Mouse (Mus musculus) CH12.LX (cell line): ENCODE measurements around the gene Cnn3. TPM values are rescaled to one million over a fixed set of nuclear protein-coding genes. Genes with fewer than 3 reads are reported as not detected.

Experiments
- DNase-seq: peaks from one replicate; pipeline ENCODE4 v3.0.0-alpha.2; 2013; ENCODE audit errors: extremely low read depth
- H3K27ac ChIP-seq: 2 replicates; pipeline ENCODE4 v1.5.1; 2012; ENCODE audit warnings: low read depth, mild to moderate bottlenecking, control low read depth, moderate library complexity; ENCODE audit not compliant: insufficient read depth
- H3K27me3 ChIP-seq: replicated peaks from 2 replicates; pipeline ENCODE3; 2012; ENCODE audit warnings: inconsistent platforms
- H3K36me3 ChIP-seq, 2 experiments: replicated peaks in 1 of 2; 2 replicates each; pipeline versions ENCODE3 to v1.6.1; 2012; ENCODE audit warnings: inconsistent platforms in 1 of 2, low read length in 1 of 2, mild to moderate bottlenecking in 1 of 2, mixed read lengths in 1 of 2, moderate library complexity in 1 of 2; ENCODE audit not compliant: control insufficient read depth in 1 of 2, insufficient read depth in 1 of 2
- H3K4me1 ChIP-seq, 2 experiments: 2 replicates each; pipeline ENCODE4 v1.6.1; 2012; ENCODE audit warnings: inconsistent platforms in 1 of 2, moderate library complexity in 1 of 2; ENCODE audit not compliant: insufficient read depth in 2 of 2, control insufficient read depth in 1 of 2
- H3K4me2 ChIP-seq: 2 replicates; pipeline ENCODE4 v1.6.1; 2012; ENCODE audit warnings: low read depth, mild to moderate bottlenecking, control low read depth; ENCODE audit not compliant: poor library complexity, insufficient read depth, severe bottlenecking
- H3K4me3 ChIP-seq, 3 experiments: fragments of 150-350 bp in 1 of 3; sonication (generic) in 1 of 3; replicated peaks in 1 of 3; 2 replicates each; pipeline versions ENCODE3 to v1.5.1; 2011 to 2012; ENCODE audit warnings: low read depth in 2 of 3, low read length in 2 of 3, mild to moderate bottlenecking in 2 of 3, moderate library complexity in 2 of 3, control low read depth in 1 of 3, improper control_type of control experiment in 1 of 3, inconsistent platforms in 1 of 3, mixed read lengths in 1 of 3; ENCODE audit not compliant: poor library complexity in 1 of 3
- H3K79me2 ChIP-seq: replicated peaks from 2 replicates; pipeline ENCODE4 v1.6.1; 2012; ENCODE audit warnings: mild to moderate bottlenecking, moderate library complexity; ENCODE audit not compliant: control insufficient read depth, poor library complexity, insufficient read depth, severe bottlenecking; ENCODE audit errors: extremely low read depth
- H3K9ac ChIP-seq: 2 replicates; pipeline ENCODE4 v1.6.1; 2012; ENCODE audit warnings: low read depth, mild to moderate bottlenecking, control low read depth, moderate library complexity; ENCODE audit not compliant: insufficient read depth
- H3K9me3 ChIP-seq: replicated peaks from 2 replicates; pipeline ENCODE3; 2012; ENCODE audit warnings: low read length, inconsistent platforms, mixed read lengths
- BHLHE40 ChIP-seq: IDR thresholded peaks from 2 replicates; pipeline ENCODE4 v1.6.1; 2011; ENCODE audit warnings: mild to moderate bottlenecking, low read depth, low read length, improper control_type of control experiment
- CHD2 ChIP-seq: IDR thresholded peaks from 2 replicates; pipeline ENCODE4 v1.6.1; 2011; ENCODE audit warnings: low read length, improper control_type of control experiment
- ELF1 ChIP-seq: IDR thresholded peaks from 2 replicates; pipeline ENCODE4 v1.6.1; 2014; ENCODE audit warnings: low read depth, mild to moderate bottlenecking, inconsistent platforms, low read length, improper control_type of control experiment
- ETS1 ChIP-seq: conservative IDR thresholded peaks from 2 replicates; pipeline ENCODE4 v1.6.1; 2012; ENCODE audit warnings: low read depth, mild to moderate bottlenecking, inconsistent platforms, low read length, improper control_type of control experiment, moderate library complexity
- GABPA ChIP-seq: IDR thresholded peaks from 2 replicates; pipeline ENCODE4 v1.6.1; 2012; ENCODE audit warnings: low read depth, low read length, improper control_type of control experiment, inconsistent platforms; ENCODE audit not compliant: insufficient replicate concordance
- HCFC1 ChIP-seq: IDR thresholded peaks from 2 replicates; pipeline ENCODE4 v1.6.1; 2012; ENCODE audit warnings: low read depth, mild to moderate bottlenecking, inconsistent platforms, low read length, improper control_type of control experiment
- JUN ChIP-seq: IDR thresholded peaks from 2 replicates; pipeline ENCODE4 v1.6.1; 2011; ENCODE audit warnings: low read depth, mild to moderate bottlenecking, low read length, improper control_type of control experiment, moderate library complexity; ENCODE audit not compliant: insufficient read depth
- KAT2A ChIP-seq: IDR thresholded peaks from 2 replicates; pipeline ENCODE4 v1.6.1; 2012; ENCODE audit warnings: low read length, improper control_type of control experiment, inconsistent platforms; ENCODE audit not compliant: insufficient replicate concordance
- MAFK ChIP-seq: IDR thresholded peaks from 2 replicates; pipeline ENCODE4 v1.6.1; 2011; ENCODE audit warnings: low read length, improper control_type of control experiment; ENCODE audit not compliant: insufficient replicate concordance
- MEF2A ChIP-seq: IDR thresholded peaks from 2 replicates; pipeline ENCODE4 v1.6.1; 2014; ENCODE audit warnings: low read depth, mild to moderate bottlenecking, inconsistent platforms, low read length, improper control_type of control experiment, borderline replicate concordance
- MYC ChIP-seq: IDR thresholded peaks from 2 replicates; pipeline ENCODE4 v1.6.1; 2011; ENCODE audit warnings: low read depth, mild to moderate bottlenecking, improper control_type of control experiment, low read length
- NRF1 ChIP-seq: IDR thresholded peaks from 2 replicates; pipeline ENCODE4 v1.6.1; 2014; ENCODE audit warnings: low read depth, mild to moderate bottlenecking, inconsistent platforms, low read length, improper control_type of control experiment, moderate library complexity
- PAX5 ChIP-seq: IDR thresholded peaks from 2 replicates; pipeline ENCODE4 v1.6.1; 2012; ENCODE audit warnings: low read length, inconsistent platforms, mixed read lengths
- POLR2A ChIP-seq: IDR thresholded peaks from 2 replicates; pipeline ENCODE4 v1.6.1; 2011; ENCODE audit warnings: low read depth, mild to moderate bottlenecking, improper control_type of control experiment, low read length
- RAD21 ChIP-seq: IDR thresholded peaks from 2 replicates; pipeline ENCODE4 v1.6.1; 2011; ENCODE audit warnings: low read depth, mild to moderate bottlenecking, low read length, improper control_type of control experiment, moderate library complexity
- TBP ChIP-seq: conservative IDR thresholded peaks from 2 replicates; pipeline ENCODE4 v1.6.1; 2011; ENCODE audit warnings: low read depth, low read length, improper control_type of control experiment
- TCF12 ChIP-seq: IDR thresholded peaks from 2 replicates; pipeline ENCODE4 v1.6.1; 2014; ENCODE audit warnings: low read depth, mild to moderate bottlenecking, inconsistent platforms, low read length, improper control_type of control experiment
- UBTF ChIP-seq: IDR thresholded peaks from 2 replicates; pipeline ENCODE4 v1.6.1; 2012; ENCODE audit warnings: low read depth, mild to moderate bottlenecking, inconsistent platforms, low read length, improper control_type of control experiment, moderate library complexity
- ZKSCAN1 ChIP-seq: IDR thresholded peaks from 2 replicates; pipeline ENCODE4 v1.6.1; 2012; ENCODE audit warnings: low read depth, inconsistent platforms, low read length, improper control_type of control experiment, borderline replicate concordance
- ZMIZ1 ChIP-seq: IDR thresholded peaks from 2 replicates; pipeline ENCODE4 v1.6.1; 2012; ENCODE audit warnings: low read depth, mild to moderate bottlenecking, inconsistent platforms, low read length, improper control_type of control experiment
- dilution Hi-C: fragments of 300-500 bp; cut with MboI; formaldehyde crosslinking; loops from 2 replicates; pipeline ENCODE4 v1.14.3; 2020; ENCODE audit warnings: low sequenced_read_pairs; ENCODE audit not compliant: extremely low pct_unique_long_range_greater_than_20kb, extremely low pct_ligation_motif_present
- in situ Hi-C: fragments of 300-500 bp; cut with MboI; formaldehyde crosslinking; loops from 3 replicates; pipeline ENCODE4 v1.14.3; 2019; ENCODE audit warnings: low sequenced_read_pairs, low pct_ligation_motif_present, low pct_unique_long_range_greater_than_20kb, mixed read lengths
- polyA plus RNA-seq: library from polyadenylated mRNA; unstranded; fragments of >175 nt; gene quantifications from 2 replicates; pipeline ENCODE4 v1.2.1, GENCODE M21; 2012; ENCODE audit warnings: low read depth; ENCODE audit not compliant: insufficient read length
- total RNA-seq, 2 experiments: library from RNA; depleted of rRNA; stranded (reverse); fragments of 300-350 nt in 1 of 2; fragments of >200 nt in 1 of 2; gene quantifications; 2 replicates each; pipeline ENCODE4 v1.2.3; 2012 to 2014

The Cnn3 gene
- total and polyA plus RNA-seq, 3 experiments: 12.5 to 58.5 (median 46.4) TPM

DNA sequence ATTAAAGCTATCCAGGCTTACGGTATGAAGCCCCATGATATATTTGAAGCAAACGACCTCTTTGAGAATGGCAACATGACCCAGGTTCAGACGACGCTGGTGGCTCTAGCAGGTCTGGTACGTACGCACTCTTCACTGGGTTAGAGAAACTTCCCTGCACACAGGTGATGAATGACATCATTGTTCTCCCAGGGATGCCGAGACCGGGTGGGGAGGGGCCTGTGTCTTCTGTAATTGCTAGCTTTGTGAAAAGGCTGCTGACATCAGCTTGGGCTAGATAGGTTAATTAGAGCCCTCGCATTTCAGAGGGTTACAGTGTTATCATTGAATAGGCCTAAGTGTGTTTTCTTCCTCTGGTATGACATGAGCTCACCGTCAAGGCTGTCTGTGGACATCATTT is 25.1 kb downstream of the Cnn3 start:
- Histone ChIP-seq H3K9ac (no peak overlapping the region), H3K27ac (no peak overlapping the region), H3K36me3 (peaks cover 0 to 61% of the 10 kb centered on the region in 2 experiments), H3K79me2 (no peaks in the 10 kb centered on the region), H3K9me3 (no peaks in the 10 kb centered on the region)
- dilution Hi-C loops: no loop called here
- no peak for TF ChIP-seq MYC
- TF ChIP-seq ZKSCAN1: no peak
- no peak for TF ChIP-seq POLR2A
- no peak for TF ChIP-seq KAT2A
- no peak for TF ChIP-seq HCFC1
- no peak for TF ChIP-seq MEF2A
- no peak for TF ChIP-seq ETS1
- no peak for TF ChIP-seq UBTF
- no peak for TF ChIP-seq ZMIZ1
- no peak for TF ChIP-seq RAD21
- TF ChIP-seq TCF12: no peak
- no peak for TF ChIP-seq TBP
- TF ChIP-seq BHLHE40: no peak
- TF ChIP-seq MAFK: no peak
- no peak for TF ChIP-seq GABPA
- no peak for TF ChIP-seq PAX5
- no peak for TF ChIP-seq NRF1
- no peak for TF ChIP-seq CHD2
- TF ChIP-seq, all 38 proteins: peak for 0
- H3K27me3 ChIP-seq: no peaks in the 10 kb centered on the region
- H3K4me1 ChIP-seq: no peaks in the 10 kb centered on the region
- H3K4me2 ChIP-seq: no peak overlapping the region
- in situ Hi-C loops: no loop called here
- DNase-seq: no peak
- no peak overlapping the region for H3K4me3 ChIP-seq

DNA sequence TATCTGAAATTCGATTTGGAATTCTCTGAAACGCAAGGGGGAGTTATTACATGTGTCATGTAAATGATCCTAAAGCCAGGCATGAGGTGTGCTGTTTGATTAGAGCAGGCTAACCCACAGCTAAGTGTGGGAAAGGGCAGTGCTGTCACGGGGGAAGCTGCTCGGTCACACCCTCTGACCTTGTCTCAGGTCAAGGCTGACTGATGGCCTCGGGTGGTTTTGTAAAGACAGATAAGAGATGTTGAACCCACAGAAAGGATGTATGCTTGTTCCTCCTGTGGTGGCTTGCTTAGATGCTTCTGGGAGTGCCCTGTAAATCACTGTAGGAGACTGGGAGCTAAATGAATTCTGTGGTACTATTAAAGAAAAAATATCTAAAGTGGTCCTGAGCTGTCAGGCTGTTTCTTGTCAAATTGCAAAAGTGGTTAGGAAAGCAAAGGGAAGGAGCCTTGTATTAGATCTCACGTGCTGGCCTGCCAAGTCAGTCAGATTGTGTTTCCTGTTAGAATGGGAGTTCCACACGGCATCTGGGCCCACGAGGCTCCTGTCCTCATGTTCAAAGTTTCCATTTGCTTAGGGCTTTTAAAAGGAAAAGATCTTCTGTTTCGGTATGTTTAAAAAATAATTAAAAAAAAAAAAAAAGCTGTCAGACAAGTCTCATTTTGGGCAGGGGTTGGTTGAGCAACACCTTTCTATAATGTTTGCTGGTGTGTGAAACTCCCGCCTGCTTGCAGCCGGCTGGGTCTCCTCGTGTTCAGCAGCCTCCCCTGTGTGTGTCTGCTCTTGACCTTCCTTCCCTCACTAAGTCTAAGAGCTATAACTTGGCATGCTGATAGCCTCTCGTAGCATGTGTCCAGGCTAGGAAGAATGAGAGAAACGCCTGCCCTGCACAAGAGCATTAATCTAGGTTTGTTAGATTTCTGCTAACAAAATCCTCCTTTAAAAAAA is 32.5 kb downstream of the Cnn3 start:
- Histone ChIP-seq H3K9ac (no peak overlapping the region), H3K9me3 (no peaks in the 10 kb centered on the region), H3K79me2 (no peaks in the 10 kb centered on the region), H3K36me3 (peaks cover 0 to 43% of the 10 kb centered on the region in 2 experiments), H3K27me3 (no peaks in the 10 kb centered on the region), H3K4me2 (no peak overlapping the region), H3K4me1 (peaks cover 0 to 7% of the 10 kb centered on the region in 2 experiments; a peak in 1 of 4 replicates), H3K27ac (no peak overlapping the region), H3K4me3 (no peak overlapping the region)
- dilution Hi-C loops: no loop called here
- in situ Hi-C loops: no loop called here
- no peak for DNase-seq
- TF ChIP-seq ELF1: no peak
- TF ChIP-seq JUN: no peak
- TF ChIP-seq ZKSCAN1: no peak
- TF ChIP-seq, all 38 proteins: peak for 0
